Mouse (Mus musculus): Measurements from ENCODE around the gene Mansc4. TPM values are rescaled to one million over a fixed set of nuclear protein-coding genes. Genes with fewer than 3 reads are reported as not detected.
A peak's percentile ranks its signal among the peaks of the same experiment; 100 is the strongest.

The Mansc4 gene
- polyA plus RNA-seq, 1 experiment: not detected

- H3K27me3 ChIP-seq (ENCODE audit: control insufficient read depth): no peaks in the 10 kb centered on the region
- TF ChIP-seq TAL1 (IDR thresholded peaks at IDR 0.05; ENCODE audit: low read length) (no peak), GATA1 (IDR thresholded peaks at IDR 0.05; ENCODE audit: low read length) (no peak)
- H3K4me3 ChIP-seq (replicated peaks): no peak overlapping the region
- H3K4me1 ChIP-seq (ENCODE audit: control insufficient read depth): peaks cover 12% of the 10 kb centered on the region
- peaks cover 21% of the 10 kb centered on the region for H3K36me3 ChIP-seq (ENCODE audit: control insufficient read depth)
- no peaks in the 10 kb centered on the region for H3K9me3 ChIP-seq (ENCODE audit: control insufficient read depth, low read length)
These were observed 15.5 kb upstream of the Mansc4 start for GRCm38 (mm10) chr6:147102293-147102692.

- no peaks in the 10 kb centered on the region for H3K4me1 ChIP-seq (ENCODE audit: control insufficient read depth)
- H3K9me3 ChIP-seq (ENCODE audit: control insufficient read depth, low read length): no peaks in the 10 kb centered on the region
- peaks cover 25% of the 10 kb centered on the region for H3K36me3 ChIP-seq (ENCODE audit: control insufficient read depth)
- no peak for TF ChIP-seq GATA1 (IDR thresholded peaks at IDR 0.05; ENCODE audit: low read length)
- TF ChIP-seq TAL1 (IDR thresholded peaks at IDR 0.05; ENCODE audit: low read length): no peak
- no peaks in the 10 kb centered on the region for H3K27me3 ChIP-seq (ENCODE audit: control insufficient read depth)
- H3K4me3 ChIP-seq (replicated peaks): no peak overlapping the region
These were observed 12.8 kb upstream of the Mansc4 start for GRCm38 (mm10) chr6:147099458-147100277.

GRCm38 (mm10) chr6:147097346-147097929, 10.6 kb upstream of the Mansc4 start:
- H3K4me3 ChIP-seq (replicated peaks): no peak overlapping the region
- TF ChIP-seq GATA1 (IDR thresholded peaks at IDR 0.05; ENCODE audit: low read length): no peak
- peaks cover 19% of the 10 kb centered on the region for H3K36me3 ChIP-seq (ENCODE audit: control insufficient read depth)
- H3K4me1 ChIP-seq (ENCODE audit: control insufficient read depth): peaks cover 8% of the 10 kb centered on the region
- H3K9me3 ChIP-seq (ENCODE audit: control insufficient read depth, low read length): no peaks in the 10 kb centered on the region
- no peaks in the 10 kb centered on the region for H3K27me3 ChIP-seq (ENCODE audit: control insufficient read depth)

GRCm38 (mm10) chr6:147096934-147097333, 10.1 kb upstream of the Mansc4 start:
- H3K9me3 ChIP-seq (ENCODE audit: control insufficient read depth, low read length): no peaks in the 10 kb centered on the region
- peaks cover 13% of the 10 kb centered on the region for H3K4me1 ChIP-seq (ENCODE audit: control insufficient read depth)
- peaks cover 16% of the 10 kb centered on the region for H3K36me3 ChIP-seq (ENCODE audit: control insufficient read depth)
- TF ChIP-seq GATA1 (IDR thresholded peaks at IDR 0.05; ENCODE audit: low read length) (no peak), TAL1 (IDR thresholded peaks at IDR 0.05; ENCODE audit: low read length) (no peak)
- no peaks in the 10 kb centered on the region for H3K27me3 ChIP-seq (ENCODE audit: control insufficient read depth)
- no peak overlapping the region for H3K4me3 ChIP-seq (replicated peaks)

GRCm38 (mm10) chr6:147096109-147096508, 9.3 kb upstream of the Mansc4 start:
- H3K9me3 ChIP-seq (ENCODE audit: control insufficient read depth, low read length): no peaks in the 10 kb centered on the region
- peaks cover 10% of the 10 kb centered on the region for H3K36me3 ChIP-seq (ENCODE audit: control insufficient read depth)
- H3K27me3 ChIP-seq (ENCODE audit: control insufficient read depth): peaks cover 5% of the 10 kb centered on the region; the same call in 1 of the 2 replicates
- H3K4me3 ChIP-seq (replicated peaks): no peak overlapping the region
- H3K4me1 ChIP-seq (ENCODE audit: control insufficient read depth): peaks cover 21% of the 10 kb centered on the region
- no peak for TF ChIP-seq GATA1 (IDR thresholded peaks at IDR 0.05; ENCODE audit: low read length)
- TF ChIP-seq TAL1 (IDR thresholded peaks at IDR 0.05; ENCODE audit: low read length): no peak

- H3K4me3 ChIP-seq (replicated peaks): no peak overlapping the region
- peaks cover 9% of the 10 kb centered on the region; the same call in 1 of the 2 replicates for H3K27me3 ChIP-seq (ENCODE audit: control insufficient read depth)
- no peaks in the 10 kb centered on the region for H3K9me3 ChIP-seq (ENCODE audit: control insufficient read depth, low read length)
- no peak for TF ChIP-seq GATA1 (IDR thresholded peaks at IDR 0.05; ENCODE audit: low read length)
- TF ChIP-seq TAL1 (IDR thresholded peaks at IDR 0.05; ENCODE audit: low read length): no peak
- peaks cover 10% of the 10 kb centered on the region for H3K36me3 ChIP-seq (ENCODE audit: control insufficient read depth)
- H3K4me1 ChIP-seq (ENCODE audit: control insufficient read depth): peaks cover 26% of the 10 kb centered on the region
These were observed 7.9 kb upstream of the Mansc4 start for GRCm38 (mm10) chr6:147094771-147095170.

GRCm38 (mm10) chr6:147092136-147092535, 5.3 kb upstream of the Mansc4 start:
- H3K27me3 ChIP-seq (ENCODE audit: control insufficient read depth): peaks cover 9% of the 10 kb centered on the region
- TF ChIP-seq TAL1 (IDR thresholded peaks at IDR 0.05; ENCODE audit: low read length) (no peak), GATA1 (IDR thresholded peaks at IDR 0.05; ENCODE audit: low read length) (no peak)
- H3K9me3 ChIP-seq (ENCODE audit: control insufficient read depth, low read length): no peaks in the 10 kb centered on the region
- peaks cover 10% of the 10 kb centered on the region for H3K36me3 ChIP-seq (ENCODE audit: control insufficient read depth)
- peak overlapping the region; percentile 82 for H3K4me3 ChIP-seq (replicated peaks)
- H3K4me1 ChIP-seq (ENCODE audit: control insufficient read depth): peaks cover 26% of the 10 kb centered on the region

- no peaks in the 10 kb centered on the region for H3K9me3 ChIP-seq (ENCODE audit: control insufficient read depth, low read length)
- peaks cover 26% of the 10 kb centered on the region for H3K4me1 ChIP-seq (ENCODE audit: control insufficient read depth)
- H3K27me3 ChIP-seq (ENCODE audit: control insufficient read depth): peaks cover 15% of the 10 kb centered on the region
- peaks cover 10% of the 10 kb centered on the region for H3K36me3 ChIP-seq (ENCODE audit: control insufficient read depth)
- TF ChIP-seq GATA1 (IDR thresholded peaks at IDR 0.05; ENCODE audit: low read length): no peak
- TF ChIP-seq TAL1 (IDR thresholded peaks at IDR 0.05; ENCODE audit: low read length): no peak
- H3K4me3 ChIP-seq (replicated peaks): peak within 1 kb of the TSS; percentile 82
These were observed 4.6 kb upstream of the Mansc4 start, which contains the start of gene Klhl42 for GRCm38 (mm10) chr6:147091136-147092120. Gene Klhl42, plus strand, starts transcription at chr6:147091379.

All from erythroblast, embryonic 14.5 days (primary cell).